Mouse (Mus musculus): ENCODE measurements at regions not wholly inside any gene's neighbourhood (a gene's known extent, or its start where the extent isn't known, plus 50 kb on each side); places are given as distances from the start of the nearest gene placed in this dataset.

- no peak for TF ChIP-seq CTCF (conservative IDR thresholded peaks at IDR 0.05; ENCODE audit: low read length)
- no peak for TF ChIP-seq NANOG (IDR thresholded peaks at IDR 0.05; ENCODE audit: borderline replicate concordance, low read length)
These were observed 227.4 kb upstream of the Pabpc6 start for GRCm38 (mm10) chr17:9896964-9897363.
